Mouse (Mus musculus) bone marrow macrophage, adult 2 months (primary cell): ENCODE data around the gene Fgd3.

Source experiments
- CTCF ChIP-seq: IDR thresholded peaks from 2 replicates; pipeline ENCODE4 v1.5.1; 2012; ENCODE audit warnings: low read depth, mild to moderate bottlenecking, low read length, moderate library complexity
- POLR2A ChIP-seq: IDR thresholded peaks from 2 replicates; pipeline ENCODE4 v1.6.1; 2012; ENCODE audit warnings: mild to moderate bottlenecking, low read depth, low read length, borderline replicate concordance

DNA sequence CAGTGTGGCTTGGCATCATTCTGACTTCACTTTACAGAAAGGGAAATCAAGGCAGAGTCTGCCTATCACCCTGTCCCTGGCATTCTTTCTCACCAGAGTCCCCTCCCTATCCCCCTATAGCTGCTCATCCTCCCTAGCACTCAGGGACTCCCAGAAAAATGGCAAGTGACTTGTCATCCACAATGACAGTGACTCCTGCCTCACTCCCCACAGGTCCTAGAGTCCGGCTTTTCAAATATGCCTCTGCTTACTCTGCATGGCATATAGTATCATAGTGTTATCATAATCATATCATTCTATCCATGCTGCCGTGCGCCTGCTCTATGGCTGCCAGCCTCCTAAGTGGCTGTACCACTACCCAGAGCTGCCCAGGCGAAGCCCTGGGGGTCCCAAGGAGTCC is 11.9 kb downstream of the Fgd3 start:
- TF ChIP-seq CTCF = no peak
- no peak for TF ChIP-seq POLR2A
